Mouse (Mus musculus) liver, adult 2 months (tissue): ENCODE data around the gene Ddit4. TPM values are rescaled to one million over a fixed set of nuclear protein-coding genes. Genes with fewer than 3 reads are reported as not detected.

Experiments used
- DNase-seq: peaks from one replicate; pipeline ENCODE4 v3.0.0-alpha.2; 2011; ENCODE audit warnings: low read depth, low spot score; ENCODE audit errors: extremely low read depth
- H3K27ac ChIP-seq: fragments of 200-500 bp; replicated peaks from 2 replicates; pipeline ENCODE4 v1.5.1; 2012; ENCODE audit warnings: low read depth, mild to moderate bottlenecking, control low read depth, inconsistent platforms, low read length; ENCODE audit not compliant: insufficient read depth
- H3K27me3 ChIP-seq: fragments of 200-500 bp; 2 replicates; pipeline ENCODE4 v1.6.1; 2012; ENCODE audit warnings: mild to moderate bottlenecking, moderate library complexity, low read length, inconsistent platforms; ENCODE audit not compliant: control insufficient read depth, insufficient read depth
- H3K36me3 ChIP-seq: fragments of 200-500 bp; 2 replicates; pipeline ENCODE4 v1.6.1; 2012; ENCODE audit warnings: low read length, inconsistent platforms; ENCODE audit not compliant: control insufficient read depth, insufficient read depth
- H3K4me1 ChIP-seq: fragments of 200-500 bp; 2 replicates; pipeline ENCODE4 v1.6.1; 2011; ENCODE audit warnings: low read length; ENCODE audit not compliant: control insufficient read depth, insufficient read depth
- H3K4me3 ChIP-seq: fragments of 200-500 bp; 2 replicates; pipeline ENCODE4 v1.5.1; 2011; ENCODE audit warnings: low read depth, mild to moderate bottlenecking, control low read depth, low read length, moderate library complexity; ENCODE audit not compliant: insufficient read depth
- H3K79me2 ChIP-seq: fragments of 200-500 bp; 2 replicates; pipeline ENCODE4 v1.6.1; 2012; ENCODE audit warnings: inconsistent platforms, mild to moderate bottlenecking, low read length, moderate library complexity; ENCODE audit not compliant: control insufficient read depth, insufficient read depth
- H3K9ac ChIP-seq: fragments of 200-500 bp; 2 replicates; pipeline ENCODE4 v1.6.1; 2012; ENCODE audit warnings: low read depth, mild to moderate bottlenecking, control low read depth, inconsistent platforms, low read length
- CTCF ChIP-seq: fragments of 200-500 bp; IDR thresholded peaks from 2 replicates; pipeline ENCODE4 v1.5.1; 2011; ENCODE audit warnings: low read depth, low read length, control low read depth
- POLR2A ChIP-seq: fragments of 200-500 bp; IDR thresholded peaks from 2 replicates; pipeline ENCODE4 v1.6.1; 2011; ENCODE audit warnings: low read length, control low read depth; ENCODE audit not compliant: insufficient read depth; ENCODE audit errors: extremely low read depth
- WGBS: fragments of 180-500 bp; shearing (Covaris S2); methylation state at CpG from one replicate; pipeline ENCODE4 v1.1.7; 2018; 5-methylcytosine and 5-hydroxymethylcytosine counted together
- polyA plus RNA-seq: library from polyadenylated mRNA; depleted of rRNA; stranded (reverse); fragments of >200 nt; gene quantifications from 2 replicates; pipeline ENCODE4 v1.2.3, GENCODE M21; 2012
- total RNA-seq: library from RNA; depleted of rRNA; stranded (reverse); fragments of >200 nt; gene quantifications from 2 replicates; pipeline ENCODE4 v1.2.3, GENCODE M21; 2014

Gene Ddit4
- total and polyA plus RNA-seq, 2 experiments = 8.8 to 13.6 TPM

GRCm38 (mm10) chr10:59974191-59974664 is 22.6 kb upstream of the Ddit4 start:
- H3K27ac ChIP-seq = peak overlapping the region; percentile 35; the same call in 1 of the 2 replicates
- no peak overlapping the region for H3K9ac ChIP-seq
- H3K4me3 ChIP-seq = no peak overlapping the region
- H3K27me3 ChIP-seq = no peaks in the 10 kb centered on the region
- peak; percentile 37 for DNase-seq
- H3K4me1 ChIP-seq = peaks cover 36% of the 10 kb centered on the region
- no peaks in the 10 kb centered on the region for H3K79me2 ChIP-seq
- TF ChIP-seq CTCF (no peak), POLR2A (no peak)
- H3K36me3 ChIP-seq = no peaks in the 10 kb centered on the region
- 54% methylated on average over 6 of the region's 6 CpGs for WGBS

GRCm38 (mm10) chr10:59973400-59973799 is 21.8 kb upstream of the Ddit4 start:
- Histone ChIP-seq H3K36me3 (no peaks in the 10 kb centered on the region), H3K27ac (no peak overlapping the region), H3K27me3 (no peaks in the 10 kb centered on the region), H3K4me1 (peaks cover 28% of the 10 kb centered on the region), H3K9ac (no peak overlapping the region), H3K79me2 (no peaks in the 10 kb centered on the region), H3K4me3 (no peak overlapping the region)
- DNase-seq = no peak
- 68% methylated on average over 4 of the region's 4 CpGs for WGBS
- no peak for TF ChIP-seq POLR2A
- no peak for TF ChIP-seq CTCF

GRCm38 (mm10) chr10:59972999-59973398 is 21.4 kb upstream of the Ddit4 start:
- peak overlapping the region; percentile 22; the same call in 1 of the 2 replicates for H3K27ac ChIP-seq

GRCm38 (mm10) chr10:59972534-59972933 is 20.9 kb upstream of the Ddit4 start:
- H3K9ac ChIP-seq = no peak overlapping the region
- H3K4me1 ChIP-seq = peaks cover 20% of the 10 kb centered on the region
- H3K79me2 ChIP-seq = no peaks in the 10 kb centered on the region
- H3K4me3 ChIP-seq = no peak overlapping the region
- no peaks in the 10 kb centered on the region for H3K27me3 ChIP-seq
- 55% methylated on average over 2 of the region's 2 CpGs for WGBS
- no peaks in the 10 kb centered on the region for H3K36me3 ChIP-seq
- no peak for TF ChIP-seq CTCF
- TF ChIP-seq POLR2A = no peak
- H3K27ac ChIP-seq = no peak overlapping the region
- peak; percentile 64 for DNase-seq

More at GRCm38 (mm10) chr10:59972999-59973398, 21.4 kb upstream of the Ddit4 start:
- 35% methylated on average over 6 of the region's 6 CpGs for WGBS
- no peak for TF ChIP-seq POLR2A
- TF ChIP-seq CTCF = no peak
- no peaks in the 10 kb centered on the region for H3K27me3 ChIP-seq
- no peak overlapping the region for H3K4me3 ChIP-seq
- peak; percentile 87 for DNase-seq
- H3K4me1 ChIP-seq = peaks cover 25% of the 10 kb centered on the region
- H3K79me2 ChIP-seq = no peaks in the 10 kb centered on the region
- no peaks in the 10 kb centered on the region for H3K36me3 ChIP-seq
- H3K9ac ChIP-seq = no peak overlapping the region

- Histone ChIP-seq H3K36me3 (no peaks in the 10 kb centered on the region), H3K27ac (no peak overlapping the region), H3K4me1 (peaks cover 20% of the 10 kb centered on the region), H3K9ac (no peak overlapping the region), H3K27me3 (no peaks in the 10 kb centered on the region), H3K4me3 (no peak overlapping the region), H3K79me2 (no peaks in the 10 kb centered on the region)
- TF ChIP-seq POLR2A (no peak), CTCF (no peak)
- 98% methylated on average over 8 of the region's 8 CpGs for WGBS
- no peak for DNase-seq
Measured at GRCm38 (mm10) chr10:59971813-59972212, 20.2 kb upstream of the Ddit4 start.

GRCm38 (mm10) chr10:59970450-59971062 is 18.9 kb upstream of the Ddit4 start:
- Histone ChIP-seq H3K27me3 (no peaks in the 10 kb centered on the region), H3K4me3 (no peak overlapping the region), H3K4me1 (peaks cover 20% of the 10 kb centered on the region), H3K36me3 (no peaks in the 10 kb centered on the region), H3K9ac (peak overlapping the region; percentile 31; the same call in 1 of the 2 replicates), H3K79me2 (no peaks in the 10 kb centered on the region), H3K27ac (peak overlapping the region; percentile 43)
- TF ChIP-seq CTCF (no peak), POLR2A (no peak)
- WGBS = 35% methylated on average over 6 of the region's 6 CpGs
- DNase-seq = no peak
